Mouse (Mus musculus) neural tube, embryonic 10.5 days (tissue): ENCODE data around the gene Ints6.
A peak's percentile ranks its signal among the peaks of the same experiment; 100 is the strongest.

Experiments used
- DNase-seq: peaks from one replicate; pipeline ENCODE4 v3.0.0-alpha.2; 2017; ENCODE audit warnings: low spot score; ENCODE audit errors: extremely low spot score

The Ints6 gene

DNA sequence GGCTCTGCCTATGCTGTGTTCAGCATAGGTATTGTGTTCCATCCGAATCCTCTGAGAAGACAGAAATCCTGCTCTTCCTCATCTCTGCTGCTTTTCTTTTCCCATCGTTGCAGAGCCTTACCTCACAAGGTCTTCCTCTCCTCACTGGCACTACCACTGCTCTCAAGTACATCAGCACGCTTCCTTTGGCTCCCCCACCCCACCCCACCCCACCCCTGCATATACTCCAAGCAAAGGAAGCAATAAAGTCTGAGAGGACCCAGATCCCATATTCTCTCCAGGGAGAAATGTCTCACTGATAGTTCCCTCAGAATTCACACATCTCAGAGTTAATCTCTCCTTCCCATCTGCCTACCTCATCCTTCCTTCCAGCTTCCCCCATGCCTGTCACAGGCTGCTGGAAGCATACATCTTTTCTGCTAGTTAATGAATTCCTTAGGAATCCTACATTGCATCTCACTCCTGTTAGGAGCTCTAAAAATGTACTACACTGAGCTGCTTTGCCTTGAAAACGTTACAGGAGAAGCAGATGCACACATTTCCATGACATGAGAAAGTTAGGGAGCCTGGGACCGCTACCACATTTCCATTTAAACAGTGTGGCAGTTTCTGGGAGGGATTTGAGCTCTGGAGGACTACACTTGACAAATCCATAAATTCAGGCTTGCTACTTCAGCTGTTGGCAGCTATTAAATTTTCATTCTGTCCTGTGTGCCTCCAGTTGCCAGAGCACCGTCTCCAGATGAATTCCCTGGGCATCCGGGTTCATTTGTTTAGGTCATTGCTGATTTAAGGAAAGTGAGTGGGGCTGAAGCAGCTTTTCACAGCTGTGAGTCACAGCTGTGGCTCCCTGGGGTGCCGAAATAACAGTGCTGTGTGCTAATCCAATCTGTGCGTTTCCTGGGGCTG lies 123.3 kb downstream of the Ints6 start:
- DNase-seq, result peak; percentile 24

GRCm38 (mm10) chr14:62627951-62628350 lies 133.0 kb downstream of the Ints6 start:
- no peak for DNase-seq
